Mouse (Mus musculus) midbrain, embryonic 11.5 days (tissue): ENCODE data around the gene Dbndd2. TPM values are rescaled to one million over a fixed set of nuclear protein-coding genes. Genes with fewer than 3 reads are reported as not detected.

Source experiments
- ATAC-seq: fragments of 200-750 bp; cut with Nextera tagmentation; 2 replicates; pipeline ENCODE4 v1.8.0; 2017; ENCODE audit warnings: moderate TSS enrichment, moderate library complexity; ENCODE audit not compliant: low FRiP score
- DNase-seq: peaks from one replicate; pipeline ENCODE4 v3.0.0; 2015; ENCODE audit warnings: low spot score; ENCODE audit errors: missing footprints
- H3K27ac ChIP-seq: fragments of 300-500 bp; sonication (generic); 2 replicates; pipeline ENCODE4 v1.5.1; 2014; ENCODE audit warnings: low read depth, low read length
- H3K27me3 ChIP-seq: fragments of 300-500 bp; sonication (generic); 2 replicates; pipeline ENCODE4 v1.6.1; 2014; ENCODE audit warnings: mild to moderate bottlenecking, low read length, moderate library complexity, mixed read lengths; ENCODE audit not compliant: control insufficient read depth, insufficient read depth
- H3K36me3 ChIP-seq: fragments of 300-500 bp; sonication (generic); 2 replicates; pipeline ENCODE4 v1.6.1; 2014; ENCODE audit warnings: mild to moderate bottlenecking, low read length, moderate library complexity, mixed read lengths; ENCODE audit not compliant: control insufficient read depth, insufficient read depth
- H3K4me1 ChIP-seq: fragments of 300-500 bp; sonication (generic); 2 replicates; pipeline ENCODE4 v1.6.1; 2014; ENCODE audit warnings: low read length; ENCODE audit not compliant: control insufficient read depth, insufficient read depth
- H3K4me2 ChIP-seq: fragments of 300-500 bp; sonication (generic); 2 replicates; pipeline ENCODE4 v1.6.1; 2014; ENCODE audit warnings: mild to moderate bottlenecking, moderate library complexity
- H3K4me3 ChIP-seq: fragments of 300-500 bp; sonication (generic); 2 replicates; pipeline ENCODE4 v1.5.1; 2014; ENCODE audit warnings: low read depth, low read length
- H3K9ac ChIP-seq: fragments of 300-500 bp; sonication (generic); 2 replicates; pipeline ENCODE4 v1.6.1; 2014; ENCODE audit warnings: low read length
- H3K9me3 ChIP-seq: fragments of 300-500 bp; sonication (generic); 2 replicates; pipeline ENCODE4 v1.6.1; 2016; ENCODE audit warnings: low read length; ENCODE audit not compliant: control insufficient read depth
- WGBS: fragments of 180-500 bp; shearing (Covaris S2); extraction: QIAGEN DNeasy Blood & Tissue Kit; methylation state at CpG from one replicate; pipeline ENCODE4 v1.1.7; 2014; 5-methylcytosine and 5-hydroxymethylcytosine counted together
- polyA plus RNA-seq: library from polyadenylated mRNA; unstranded; fragments of >200 nt; fragmentation: Nextera tagmentation; extraction: Ambion mirVana; gene quantifications from 2 replicates; pipeline ENCODE4 v1.2.1, GENCODE M21; 2014

The Dbndd2 gene
- polyA plus RNA-seq, 1 experiment from 2014 or later, result 3.4 TPM

DNA sequence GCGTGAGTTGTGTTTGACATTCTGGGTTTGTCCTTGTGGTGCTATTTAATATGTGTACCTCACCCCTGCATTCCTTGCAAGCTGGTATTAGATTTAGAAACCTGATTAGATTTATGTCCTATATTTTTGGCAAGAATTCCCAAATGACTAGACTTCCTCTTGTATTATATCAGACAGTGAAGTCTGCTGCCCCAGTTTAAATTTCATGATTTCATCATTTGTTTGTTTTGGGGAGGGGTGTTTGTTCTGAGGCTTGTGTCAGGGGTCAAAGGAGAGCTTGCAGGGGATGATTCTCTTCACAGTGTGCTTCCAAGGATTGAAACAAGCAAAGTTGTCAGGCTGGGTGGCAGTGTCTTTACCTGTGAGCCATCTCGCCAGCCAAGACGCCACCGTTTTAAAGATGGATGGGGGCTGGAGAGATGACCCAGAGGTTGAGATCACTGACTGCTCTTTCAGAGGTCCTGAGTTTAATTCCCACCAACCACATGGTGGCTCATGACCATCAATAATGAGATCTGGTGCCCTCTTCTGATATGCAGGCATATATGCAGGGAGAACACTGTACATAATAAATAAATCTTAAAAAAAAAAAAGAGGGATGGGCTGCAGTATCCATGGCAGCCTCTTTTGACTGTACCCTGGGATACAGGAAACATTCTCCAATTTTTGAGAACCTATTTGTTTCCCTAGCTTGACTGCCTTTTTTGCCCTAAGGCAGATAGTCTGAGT is 19.9 kb downstream of the Dbndd2 start:
- no peaks in the 10 kb centered on the region for H3K4me1 ChIP-seq
- WGBS, result 96% methylated on average over 4 of the region's 4 CpGs
- H3K9ac ChIP-seq, result no peak overlapping the region
- no peak for ATAC-seq
- no peaks in the 10 kb centered on the region for H3K9me3 ChIP-seq
- H3K27ac ChIP-seq, result no peak overlapping the region
- DNase-seq, result no peak
- H3K36me3 ChIP-seq, result peaks cover 24% of the 10 kb centered on the region
- H3K4me3 ChIP-seq, result no peak overlapping the region
- H3K4me2 ChIP-seq, result no peak overlapping the region
- no peaks in the 10 kb centered on the region for H3K27me3 ChIP-seq

DNA sequence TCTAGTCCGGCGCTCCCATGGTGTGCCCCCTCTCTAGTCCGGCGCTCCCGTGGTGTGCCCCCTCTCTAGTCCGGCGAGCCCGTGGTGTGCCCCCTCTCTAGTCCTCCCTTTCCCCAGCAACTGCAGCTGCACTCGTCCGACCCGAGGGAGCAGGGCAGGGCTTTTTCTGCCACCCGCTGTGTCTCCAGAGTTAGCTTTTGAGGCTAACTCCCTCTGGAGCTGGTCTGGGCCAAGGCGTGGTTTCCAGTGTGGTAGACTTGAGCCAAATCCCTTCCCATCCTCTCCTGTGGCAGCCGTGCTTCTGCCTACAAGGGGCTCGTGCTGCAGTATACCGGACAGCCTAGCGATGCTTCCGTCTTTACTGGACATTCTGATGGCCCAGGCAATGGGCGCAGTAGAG is 21.9 kb downstream of the Dbndd2 start:
- H3K4me1 ChIP-seq, result no peaks in the 10 kb centered on the region
- H3K9me3 ChIP-seq, result no peaks in the 10 kb centered on the region
- no peak overlapping the region for H3K9ac ChIP-seq
- H3K36me3 ChIP-seq, result peaks cover 18% of the 10 kb centered on the region
- H3K4me3 ChIP-seq, result no peak overlapping the region
- DNase-seq (no peak), ATAC-seq (no peak)
- H3K27me3 ChIP-seq, result no peaks in the 10 kb centered on the region
- no peak overlapping the region for H3K27ac ChIP-seq
- H3K4me2 ChIP-seq, result no peak overlapping the region
- WGBS, result 84% methylated on average over 19 of the region's 19 CpGs

DNA sequence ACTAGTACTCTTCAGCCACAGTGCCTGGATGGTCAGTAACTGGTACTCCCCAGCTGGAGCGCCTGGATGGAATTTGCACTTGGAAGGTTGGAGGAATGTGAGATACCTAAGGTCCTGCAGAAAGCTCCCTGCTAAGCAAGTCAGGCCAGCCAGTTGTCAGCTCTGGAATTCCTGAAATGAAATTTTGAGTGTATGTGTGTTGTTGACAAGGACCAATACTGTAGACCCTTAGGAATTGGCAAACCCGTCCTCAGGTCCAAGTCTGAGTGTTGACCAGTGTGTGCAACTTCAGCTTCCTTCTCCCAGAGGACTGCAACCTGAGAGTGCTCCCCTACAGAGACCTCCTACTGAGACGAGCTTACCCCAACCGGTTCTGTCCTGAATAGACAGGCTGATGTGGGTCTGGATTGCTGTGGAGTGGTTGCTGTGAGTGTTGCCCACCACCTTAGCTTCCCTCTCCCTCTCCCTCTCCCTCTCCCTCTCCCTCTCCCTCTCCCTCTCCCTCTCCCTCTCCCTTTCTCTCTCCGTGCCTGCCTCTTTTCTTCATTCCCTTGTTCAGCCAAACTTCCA is 24.8 kb downstream of the Dbndd2 start:
- Histone ChIP-seq H3K27ac (no peak overlapping the region), H3K4me1 (no peaks in the 10 kb centered on the region), H3K36me3 (peaks cover 2% of the 10 kb centered on the region; the same call in 1 of the 2 replicates), H3K27me3 (no peaks in the 10 kb centered on the region), H3K4me2 (no peak overlapping the region), H3K9ac (no peak overlapping the region), H3K9me3 (no peaks in the 10 kb centered on the region), H3K4me3 (no peak overlapping the region)
- 54% methylated on average over 4 of the region's 5 CpGs for WGBS
- no peak for ATAC-seq
- no peak for DNase-seq

DNA sequence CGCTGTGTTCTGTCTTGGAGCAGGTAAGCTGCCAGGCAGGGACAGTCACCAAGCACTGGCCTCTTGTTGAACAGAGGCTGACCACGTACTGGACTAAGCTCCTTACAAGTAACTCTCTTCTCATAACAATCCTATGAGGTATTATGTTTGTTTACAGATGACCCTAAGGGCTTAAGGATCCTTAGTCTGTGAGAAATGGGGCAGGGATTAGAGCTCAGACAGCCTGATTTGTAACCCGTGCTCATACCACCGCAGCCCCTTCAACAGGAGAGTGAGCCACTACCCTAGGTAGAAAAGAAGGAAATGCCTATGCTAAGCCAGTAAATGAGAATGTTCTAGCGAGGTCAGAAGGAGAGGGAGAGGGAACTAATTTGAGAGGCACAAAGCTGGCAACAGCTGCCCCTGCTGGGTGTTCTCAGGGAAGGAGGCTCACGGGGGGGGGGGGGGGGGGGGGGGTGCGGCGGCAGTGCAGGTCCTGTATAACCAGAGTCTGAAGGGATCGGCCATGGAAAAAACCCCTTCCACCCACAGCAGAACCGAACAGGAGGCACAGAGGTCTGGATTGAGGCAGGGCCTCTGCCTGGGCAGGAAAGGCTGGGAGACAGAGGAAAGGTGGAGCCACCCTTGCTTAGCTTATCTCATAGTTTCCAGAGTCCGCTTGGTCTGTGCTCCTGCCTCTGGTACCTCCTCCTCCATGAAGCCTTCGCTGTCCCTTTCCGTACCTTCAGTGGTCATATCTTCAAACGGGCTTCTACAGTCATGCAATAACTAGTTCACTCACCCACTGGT is 26.4 kb downstream of the Dbndd2 start:
- no peaks in the 10 kb centered on the region for H3K4me1 ChIP-seq
- no peak overlapping the region for H3K27ac ChIP-seq
- no peak overlapping the region for H3K9ac ChIP-seq
- no peak for ATAC-seq
- H3K27me3 ChIP-seq, result no peaks in the 10 kb centered on the region
- H3K4me2 ChIP-seq, result no peak overlapping the region
- WGBS, result 58% methylated on average over 13 of the region's 14 CpGs
- H3K36me3 ChIP-seq, result no peaks in the 10 kb centered on the region; the same call in 1 of the 2 replicates
- H3K4me3 ChIP-seq, result no peak overlapping the region
- H3K9me3 ChIP-seq, result no peaks in the 10 kb centered on the region
- no peak for DNase-seq

DNA sequence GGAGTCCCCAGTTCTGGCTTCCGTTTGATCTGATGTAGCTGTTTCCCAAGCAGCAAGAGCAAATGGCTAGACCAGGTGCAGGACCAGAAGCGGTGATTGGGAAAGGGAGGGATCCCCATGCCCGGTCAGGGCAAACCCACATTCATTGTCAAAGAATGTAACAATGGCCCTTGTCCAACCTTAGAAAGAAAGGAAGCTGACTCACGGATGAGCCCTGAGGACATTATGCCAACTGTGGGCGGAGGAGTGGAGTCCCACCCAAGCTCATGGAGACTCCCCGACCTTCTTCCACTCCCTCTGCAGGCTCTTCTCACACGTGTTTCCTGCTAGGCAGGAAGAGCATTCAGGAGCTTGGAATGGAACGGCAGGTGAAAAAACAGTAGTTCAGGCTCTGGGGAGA is 27.5 kb downstream of the Dbndd2 start:
- ATAC-seq, result no peak
- Histone ChIP-seq H3K4me1 (no peaks in the 10 kb centered on the region), H3K4me3 (no peak overlapping the region), H3K4me2 (no peak overlapping the region), H3K9ac (no peak overlapping the region), H3K9me3 (no peaks in the 10 kb centered on the region), H3K27me3 (no peaks in the 10 kb centered on the region), H3K27ac (no peak overlapping the region), H3K36me3 (no peaks in the 10 kb centered on the region; the same call in 1 of the 2 replicates)
- DNase-seq, result no peak
- WGBS, result 81% methylated on average over 8 of the region's 8 CpGs

DNA sequence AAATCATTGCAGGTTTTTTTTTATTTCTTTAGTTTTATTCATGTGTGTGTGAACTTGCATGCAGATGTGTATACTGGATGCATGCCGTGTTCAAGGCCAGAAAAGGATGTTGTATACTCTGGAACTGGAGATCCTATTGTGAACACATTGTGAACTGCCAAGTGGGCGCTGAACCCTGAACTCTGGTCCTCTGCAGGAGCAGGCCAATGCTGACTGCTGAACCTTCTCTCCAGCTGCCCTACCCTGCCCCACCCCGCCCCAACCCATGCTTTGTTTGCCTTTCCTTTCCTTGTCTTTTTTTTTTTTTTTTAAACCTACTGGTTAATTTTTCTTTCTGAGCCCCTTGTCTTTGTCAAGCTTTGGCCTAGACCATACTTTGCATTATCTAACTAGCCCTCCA is 29.0 kb downstream of the Dbndd2 start:
- H3K4me2 ChIP-seq, result no peak overlapping the region
- H3K9me3 ChIP-seq, result no peaks in the 10 kb centered on the region
- DNase-seq, result no peak
- no peak overlapping the region for H3K27ac ChIP-seq
- H3K9ac ChIP-seq, result no peak overlapping the region
- no peak overlapping the region for H3K4me3 ChIP-seq
- no peak for ATAC-seq
- H3K27me3 ChIP-seq, result no peaks in the 10 kb centered on the region
- 81% methylated on average over 3 of the region's 3 CpGs for WGBS
- H3K4me1 ChIP-seq, result no peaks in the 10 kb centered on the region
- no peaks in the 10 kb centered on the region for H3K36me3 ChIP-seq

DNA sequence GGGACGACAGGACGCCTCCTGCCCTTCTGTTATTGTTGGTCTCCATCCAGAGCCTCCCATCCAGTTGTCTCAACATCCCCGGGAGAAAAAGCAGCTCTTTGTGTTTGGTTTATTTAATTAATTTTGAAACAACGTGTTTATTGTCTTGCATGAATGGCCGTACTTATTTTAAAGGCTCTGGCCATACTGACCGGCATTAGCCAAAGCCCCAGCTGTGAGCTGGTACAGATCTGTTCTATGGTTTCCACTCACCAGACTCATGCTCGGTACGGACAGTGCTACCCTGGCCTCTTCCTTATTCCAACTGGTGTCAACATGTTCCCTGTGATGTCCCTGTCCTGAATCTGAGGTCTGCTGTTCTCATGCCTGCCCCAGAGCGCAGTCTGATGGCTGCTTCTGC is 30.0 kb downstream of the Dbndd2 start:
- Histone ChIP-seq H3K9me3 (no peaks in the 10 kb centered on the region), H3K27ac (no peak overlapping the region), H3K4me1 (no peaks in the 10 kb centered on the region), H3K4me3 (no peak overlapping the region), H3K9ac (no peak overlapping the region), H3K27me3 (no peaks in the 10 kb centered on the region), H3K36me3 (no peaks in the 10 kb centered on the region), H3K4me2 (no peak overlapping the region)
- WGBS, result 84% methylated on average over 9 of the region's 9 CpGs
- DNase-seq (no peak), ATAC-seq (no peak)

DNA sequence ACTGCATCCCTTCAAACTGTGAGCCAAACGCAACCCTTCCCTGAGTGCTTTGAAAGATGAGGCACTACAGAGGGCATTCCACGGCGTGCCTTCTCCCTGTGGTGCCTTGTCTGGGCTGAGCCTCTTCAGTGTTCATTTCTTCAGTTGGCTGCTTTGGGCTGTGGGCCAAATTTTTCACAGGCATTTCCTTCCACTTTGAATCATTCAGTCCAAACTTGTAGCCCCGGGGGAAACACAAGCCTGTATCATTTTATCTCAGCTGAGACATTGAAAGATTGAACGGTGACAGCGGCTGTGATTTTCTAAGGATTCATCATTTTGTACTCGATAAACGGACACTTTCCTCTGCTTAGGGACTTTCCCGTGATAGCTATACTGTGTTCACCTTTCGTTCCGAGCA is 30.7 kb downstream of the Dbndd2 start:
- no peak for DNase-seq
- 93% methylated on average over 11 of the region's 11 CpGs for WGBS
- Histone ChIP-seq H3K27me3 (no peaks in the 10 kb centered on the region), H3K27ac (no peak overlapping the region), H3K9ac (no peak overlapping the region), H3K9me3 (no peaks in the 10 kb centered on the region), H3K4me3 (no peak overlapping the region), H3K36me3 (no peaks in the 10 kb centered on the region), H3K4me2 (no peak overlapping the region), H3K4me1 (no peaks in the 10 kb centered on the region)
- no peak for ATAC-seq
